Mouse (Mus musculus): ENCODE measurements around the gene Tmem29. TPM values are rescaled to one million over a fixed set of nuclear protein-coding genes. Genes with fewer than 3 reads are reported as not detected.
"Not testable (repeated sequence)": the region's sequence is repeated elsewhere in the genome, so short reads cannot be mapped to it uniquely, and the experiment has no call there.

Gene Tmem29
- polyA plus RNA-seq (2011; ENCODE audit: insufficient read length, low read depth, missing spikeins) = 20.4 and 24.5 TPM in 2 replicates

- Histone ChIP-seq H3K4me1 (ENCODE audit: control insufficient read depth, insufficient read depth, low read length) (no peaks in the 10 kb centered on the region), H3K27ac (ENCODE audit: insufficient read depth, low read length) (peak within 1 kb of the TSS; percentile 92), H3K4me3 (ENCODE audit: insufficient read depth, low read length) (peak within 1 kb of the TSS; percentile 49)
- no peak for TF ChIP-seq CTCF (IDR thresholded peaks at IDR 0.05; ENCODE audit: borderline replicate concordance, insufficient read depth, low read length)
- TF ChIP-seq POLR2A (IDR thresholded peaks at IDR 0.05; ENCODE audit: low read depth, low read length) = peak; percentile 59
Measured at GRCm38 (mm10) chrX:150458766-150459350, at the start of gene Tmem29. Gene Tmem29, minus strand, starts transcription at chrX:150459154.

GRCm38 (mm10) chrX:150508696-150509095 lies 49.7 kb upstream of the Tmem29 start:
- Histone ChIP-seq H3K4me3 (ENCODE audit: insufficient read depth, low read length) (no peak overlapping the region), H3K27ac (ENCODE audit: insufficient read depth, low read length) (no peak overlapping the region), H3K4me1 (ENCODE audit: control insufficient read depth, insufficient read depth, low read length) (no peaks in the 10 kb centered on the region)
- no peak for TF ChIP-seq CTCF (IDR thresholded peaks at IDR 0.05; ENCODE audit: borderline replicate concordance, insufficient read depth, low read length)

- H3K4me1 ChIP-seq (ENCODE audit: control insufficient read depth, insufficient read depth, low read length); H3K4me3 ChIP-seq (ENCODE audit: insufficient read depth, low read length); H3K27ac ChIP-seq (ENCODE audit: insufficient read depth, low read length): not testable (repeated sequence)
Measured at GRCm38 (mm10) chrX:150487811-150488210, 28.9 kb upstream of the Tmem29 start.

- H3K27ac ChIP-seq (ENCODE audit: insufficient read depth, low read length); H3K4me3 ChIP-seq (ENCODE audit: insufficient read depth, low read length); H3K4me1 ChIP-seq (ENCODE audit: control insufficient read depth, insufficient read depth, low read length): not testable (repeated sequence)
Measured at GRCm38 (mm10) chrX:150486314-150487030, 27.5 kb upstream of the Tmem29 start.

- TF ChIP-seq POLR2A (IDR thresholded peaks at IDR 0.05; ENCODE audit: low read depth, low read length) (peak; percentile 30), CTCF (IDR thresholded peaks at IDR 0.05; ENCODE audit: borderline replicate concordance, insufficient read depth, low read length) (0 out of 2 replicates have a peak, but pooled peaks have one; percentile 16)
- H3K4me3 ChIP-seq (ENCODE audit: insufficient read depth, low read length) = peak overlapping the region; percentile 62
Measured at GRCm38 (mm10) chrX:150477854-150478780, 19.2 kb upstream of the Tmem29 start.

GRCm38 (mm10) chrX:150471416-150471815 lies 12.5 kb upstream of the Tmem29 start:
- no peak overlapping the region for H3K27ac ChIP-seq (ENCODE audit: insufficient read depth, low read length)
- TF ChIP-seq POLR2A (IDR thresholded peaks at IDR 0.05; ENCODE audit: low read depth, low read length) = no peak
- no peak for TF ChIP-seq CTCF (IDR thresholded peaks at IDR 0.05; ENCODE audit: borderline replicate concordance, insufficient read depth, low read length)
- no peaks in the 10 kb centered on the region for H3K4me1 ChIP-seq (ENCODE audit: control insufficient read depth, insufficient read depth, low read length)
- H3K4me3 ChIP-seq (ENCODE audit: insufficient read depth, low read length) = no peak overlapping the region

More at GRCm38 (mm10) chrX:150477854-150478780, 19.2 kb upstream of the Tmem29 start:
- no peaks in the 10 kb centered on the region for H3K4me1 ChIP-seq (ENCODE audit: control insufficient read depth, insufficient read depth, low read length)
- H3K27ac ChIP-seq (ENCODE audit: insufficient read depth, low read length) = peak overlapping the region; percentile 94

- no peaks in the 10 kb centered on the region for H3K4me1 ChIP-seq (ENCODE audit: control insufficient read depth, insufficient read depth, low read length)
- no peak overlapping the region for H3K27ac ChIP-seq (ENCODE audit: insufficient read depth, low read length)
- H3K4me3 ChIP-seq (ENCODE audit: insufficient read depth, low read length) = no peak overlapping the region
- TF ChIP-seq CTCF (IDR thresholded peaks at IDR 0.05; ENCODE audit: borderline replicate concordance, insufficient read depth, low read length) (no peak), POLR2A (IDR thresholded peaks at IDR 0.05; ENCODE audit: low read depth, low read length) (no peak)
Measured at GRCm38 (mm10) chrX:150468266-150468665, 9.3 kb upstream of the Tmem29 start.

GRCm38 (mm10) chrX:150466817-150467216 lies 7.9 kb upstream of the Tmem29 start:
- H3K27ac ChIP-seq (ENCODE audit: insufficient read depth, low read length); H3K4me1 ChIP-seq (ENCODE audit: control insufficient read depth, insufficient read depth, low read length); H3K4me3 ChIP-seq (ENCODE audit: insufficient read depth, low read length): not testable (repeated sequence)

- TF ChIP-seq POLR2A (IDR thresholded peaks at IDR 0.05; ENCODE audit: low read depth, low read length) (no peak), CTCF (IDR thresholded peaks at IDR 0.05; ENCODE audit: borderline replicate concordance, insufficient read depth, low read length) (no peak)
- no peak overlapping the region for H3K27ac ChIP-seq (ENCODE audit: insufficient read depth, low read length)
Measured at GRCm38 (mm10) chrX:150460143-150460542, 1.2 kb upstream of the Tmem29 start.

GRCm38 (mm10) chrX:150459411-150459927 lies 515 bp upstream of the Tmem29 start:
- H3K4me1 ChIP-seq (ENCODE audit: control insufficient read depth, insufficient read depth, low read length) = no peaks in the 10 kb centered on the region
- peak overlapping the region; percentile 49 for H3K4me3 ChIP-seq (ENCODE audit: insufficient read depth, low read length)
- TF ChIP-seq POLR2A (IDR thresholded peaks at IDR 0.05; ENCODE audit: low read depth, low read length) = no peak
- peak overlapping the region; percentile 51; the same call in 1 of the 2 replicates for H3K27ac ChIP-seq (ENCODE audit: insufficient read depth, low read length)

More at GRCm38 (mm10) chrX:150460143-150460542, 1.2 kb upstream of the Tmem29 start:
- H3K4me3 ChIP-seq (ENCODE audit: insufficient read depth, low read length) = no peak overlapping the region
- no peaks in the 10 kb centered on the region for H3K4me1 ChIP-seq (ENCODE audit: control insufficient read depth, insufficient read depth, low read length)
